Mouse (Mus musculus): ENCODE results near the gene Cfap221. TPM values are rescaled to one million over a fixed set of nuclear protein-coding genes. Genes with fewer than 3 reads are reported as not detected.
A peak's percentile ranks its signal among the peaks of the same experiment; 100 is the strongest.

The Cfap221 gene
- total and polyA plus RNA-seq, 2 experiments from 2014 or later: 0.24 to 1.1 TPM

DNA sequence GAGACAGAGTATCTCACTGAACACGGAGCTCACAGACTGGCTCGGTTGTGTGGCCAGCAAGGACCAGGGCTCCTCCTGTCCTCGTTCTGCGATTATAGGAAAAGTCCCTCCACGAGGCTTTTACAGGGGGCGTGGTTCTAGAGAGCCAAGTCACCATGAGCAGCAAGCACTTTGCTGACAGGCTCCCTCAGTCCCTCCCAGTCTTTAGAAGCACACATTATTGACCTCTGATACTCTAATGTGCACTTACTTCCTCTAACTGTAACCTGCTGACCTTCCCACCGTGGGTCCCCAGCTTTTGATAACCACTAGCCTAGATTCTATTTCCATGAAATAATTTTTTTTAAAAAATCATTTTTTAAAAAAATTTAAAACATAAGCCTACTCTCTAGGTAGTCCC, 37.1 kb downstream of the Cfap221 start:
- H3K4me1 ChIP-seq (ENCODE audit: insufficient read depth): no peaks in the 10 kb centered on the region
- no peaks in the 10 kb centered on the region for H3K36me3 ChIP-seq (ENCODE audit: insufficient read depth)
- no peak for TF ChIP-seq CTCF (IDR thresholded peaks at IDR 0.05; ENCODE audit: low read depth)
- H3K27ac ChIP-seq (ENCODE audit: low read depth, low read length): no peak overlapping the region
- no peak for ATAC-seq
- H3K4me2 ChIP-seq (ENCODE audit: low read depth): no peak overlapping the region
- no peaks in the 10 kb centered on the region for H3K27me3 ChIP-seq (ENCODE audit: insufficient read depth, low read length)
- DNase-seq: no peak
- H3K4me3 ChIP-seq (ENCODE audit: low read depth, low read length): no peak overlapping the region
- no peak overlapping the region for H3K9ac ChIP-seq
- no peaks in the 10 kb centered on the region for H3K9me3 ChIP-seq (ENCODE audit: low read length)
- 74% methylated on average over 7 of the region's 7 CpGs for WGBS

DNA sequence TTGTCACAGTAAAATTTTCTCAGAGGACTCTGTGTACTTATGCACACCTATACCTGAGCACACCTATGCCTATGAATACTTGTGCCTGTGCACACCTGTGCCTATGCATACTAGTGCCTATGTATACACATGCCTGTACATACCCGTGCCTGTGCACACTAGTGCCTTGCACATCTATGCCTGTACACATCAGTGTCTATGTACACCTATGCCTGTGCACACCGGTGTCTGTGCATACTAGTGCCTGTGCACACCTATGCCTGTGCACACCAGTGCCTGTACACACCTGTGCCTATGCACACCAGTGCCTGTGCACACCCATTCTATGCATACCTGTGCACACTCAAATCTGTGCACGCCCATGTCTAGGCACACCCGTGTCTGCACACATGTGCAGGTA, 37.6 kb downstream of the Cfap221 start:
- TF ChIP-seq CTCF (IDR thresholded peaks at IDR 0.05; ENCODE audit: low read depth): no peak

GRCm38 (mm10) chr1:119957716-119958222, 39.3 kb downstream of the Cfap221 start:
- Histone ChIP-seq H3K9ac (no peak overlapping the region), H3K4me2 (ENCODE audit: low read depth) (no peak overlapping the region), H3K9me3 (ENCODE audit: low read length) (no peaks in the 10 kb centered on the region), H3K4me3 (ENCODE audit: low read depth, low read length) (no peak overlapping the region), H3K27ac (ENCODE audit: low read depth, low read length) (no peak overlapping the region), H3K36me3 (ENCODE audit: insufficient read depth) (no peaks in the 10 kb centered on the region), H3K27me3 (ENCODE audit: insufficient read depth, low read length) (no peaks in the 10 kb centered on the region), H3K4me1 (ENCODE audit: insufficient read depth) (no peaks in the 10 kb centered on the region)
- ATAC-seq: peak; percentile 85
- peak; percentile 75 for DNase-seq
- WGBS: 46% methylated on average over 9 of the region's 9 CpGs
- TF ChIP-seq CTCF (IDR thresholded peaks at IDR 0.05; ENCODE audit: low read depth): no peak

More for the DNA sequence above, 37.6 kb downstream of the Cfap221 start:
- Histone ChIP-seq H3K4me3 (ENCODE audit: low read depth, low read length) (no peak overlapping the region), H3K27ac (ENCODE audit: low read depth, low read length) (no peak overlapping the region), H3K9ac (no peak overlapping the region), H3K4me2 (ENCODE audit: low read depth) (no peak overlapping the region), H3K9me3 (ENCODE audit: low read length) (no peaks in the 10 kb centered on the region), H3K36me3 (ENCODE audit: insufficient read depth) (no peaks in the 10 kb centered on the region), H3K4me1 (ENCODE audit: insufficient read depth) (no peaks in the 10 kb centered on the region), H3K27me3 (ENCODE audit: insufficient read depth, low read length) (no peaks in the 10 kb centered on the region)
- WGBS: 96% methylated on average over 4 of the region's 4 CpGs
- DNase-seq (no peak), ATAC-seq (peak; percentile 16; the same call in 1 of the 2 replicates)

- Histone ChIP-seq H3K9me3 (ENCODE audit: low read length) (no peaks in the 10 kb centered on the region), H3K4me1 (ENCODE audit: insufficient read depth) (no peaks in the 10 kb centered on the region), H3K9ac (no peak overlapping the region), H3K4me3 (ENCODE audit: low read depth, low read length) (no peak overlapping the region), H3K4me2 (ENCODE audit: low read depth) (no peak overlapping the region), H3K27ac (ENCODE audit: low read depth, low read length) (no peak overlapping the region), H3K36me3 (ENCODE audit: insufficient read depth) (no peaks in the 10 kb centered on the region), H3K27me3 (ENCODE audit: insufficient read depth, low read length) (no peaks in the 10 kb centered on the region)
- DNase-seq: no peak
- no peak for ATAC-seq
- WGBS: 55% methylated on average over 2 of the region's 2 CpGs
- TF ChIP-seq CTCF (IDR thresholded peaks at IDR 0.05; ENCODE audit: low read depth): no peak
These were observed 42.4 kb downstream of the Cfap221 start for GRCm38 (mm10) chr1:119954680-119955079.

- no peak overlapping the region for H3K4me2 ChIP-seq (ENCODE audit: low read depth)
- no peak overlapping the region for H3K4me3 ChIP-seq (ENCODE audit: low read depth, low read length)
- no peaks in the 10 kb centered on the region for H3K36me3 ChIP-seq (ENCODE audit: insufficient read depth)
- no peak overlapping the region for H3K27ac ChIP-seq (ENCODE audit: low read depth, low read length)
- DNase-seq: no peak
- ATAC-seq: no peak
- no peaks in the 10 kb centered on the region for H3K4me1 ChIP-seq (ENCODE audit: insufficient read depth)
- TF ChIP-seq CTCF (IDR thresholded peaks at IDR 0.05; ENCODE audit: low read depth): no peak
- 89% methylated on average over 9 of the region's 9 CpGs for WGBS
- H3K9me3 ChIP-seq (ENCODE audit: low read length): no peaks in the 10 kb centered on the region
- no peaks in the 10 kb centered on the region for H3K27me3 ChIP-seq (ENCODE audit: insufficient read depth, low read length)
- H3K9ac ChIP-seq: no peak overlapping the region
These were observed 43.6 kb downstream of the Cfap221 start for GRCm38 (mm10) chr1:119953456-119953855.

- TF ChIP-seq CTCF (IDR thresholded peaks at IDR 0.05; ENCODE audit: low read depth): no peak
- Histone ChIP-seq H3K4me1 (ENCODE audit: insufficient read depth) (no peaks in the 10 kb centered on the region), H3K9me3 (ENCODE audit: low read length) (no peaks in the 10 kb centered on the region), H3K4me3 (ENCODE audit: low read depth, low read length) (no peak overlapping the region), H3K27me3 (ENCODE audit: insufficient read depth, low read length) (no peaks in the 10 kb centered on the region), H3K9ac (no peak overlapping the region), H3K36me3 (ENCODE audit: insufficient read depth) (no peaks in the 10 kb centered on the region), H3K27ac (ENCODE audit: low read depth, low read length) (no peak overlapping the region), H3K4me2 (ENCODE audit: low read depth) (no peak overlapping the region)
- 92% methylated on average over 8 of the region's 8 CpGs for WGBS
- no peak for DNase-seq
- no peak for ATAC-seq
These were observed 46.9 kb downstream of the Cfap221 start for GRCm38 (mm10) chr1:119950086-119950485.

DNA sequence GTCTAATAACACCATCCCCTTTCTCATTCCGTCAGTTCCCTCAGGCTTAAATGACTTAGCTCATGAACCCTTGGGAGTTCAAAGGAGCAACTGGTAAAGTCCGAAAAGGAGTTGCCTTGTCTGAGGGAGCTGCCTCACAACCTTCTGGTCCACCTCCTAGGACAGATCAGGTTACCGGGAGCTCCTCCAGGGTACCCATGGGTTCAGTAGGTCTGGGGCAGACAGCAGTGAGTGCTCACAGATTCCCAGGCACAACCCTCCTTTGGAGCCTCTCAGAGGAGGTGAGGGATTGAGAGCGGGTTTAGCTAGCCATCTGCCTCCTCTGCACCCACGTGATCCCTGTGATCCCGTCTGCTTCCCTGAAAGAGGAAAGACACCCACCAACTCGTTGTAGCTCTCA, 60.2 kb downstream of the Cfap221 start:
- H3K9me3 ChIP-seq (ENCODE audit: low read length): no peaks in the 10 kb centered on the region
- H3K27ac ChIP-seq (ENCODE audit: low read depth, low read length): no peak overlapping the region
- 32% methylated on average over 7 of the region's 7 CpGs for WGBS
- DNase-seq (no peak), ATAC-seq (no peak)
- H3K27me3 ChIP-seq (ENCODE audit: insufficient read depth, low read length): no peaks in the 10 kb centered on the region
- no peaks in the 10 kb centered on the region for H3K36me3 ChIP-seq (ENCODE audit: insufficient read depth)
- no peak overlapping the region for H3K4me2 ChIP-seq (ENCODE audit: low read depth)
- H3K4me1 ChIP-seq (ENCODE audit: insufficient read depth): no peaks in the 10 kb centered on the region
- no peak for TF ChIP-seq CTCF (IDR thresholded peaks at IDR 0.05; ENCODE audit: low read depth)
- no peak overlapping the region for H3K9ac ChIP-seq
- H3K4me3 ChIP-seq (ENCODE audit: low read depth, low read length): no peak overlapping the region
